Mouse (Mus musculus): ENCODE measurements around the gene Ddx4. TPM values are rescaled to one million over a fixed set of nuclear protein-coding genes. Genes with fewer than 3 reads are reported as not detected.

Gene Ddx4
- total RNA-seq, 1 experiment: 4.8 TPM

GRCm38 (mm10) chr13:112651183-112651582 is 1.1 kb downstream of the Ddx4 start:
- H3K36me3 ChIP-seq (ENCODE audit: control insufficient read depth, insufficient read depth, low read length, poor library complexity, severe bottlenecking): no peaks in the 10 kb centered on the region
- DNase-seq (ENCODE audit: low read depth, low spot score): no peak
- TF ChIP-seq CHD2 (IDR thresholded peaks at IDR 0.05; ENCODE audit: low read depth, low read length) (no peak), ZC3H11A (IDR thresholded peaks at IDR 0.05; ENCODE audit: borderline replicate concordance, low read depth, low read length) (no peak), ZNF384 (IDR thresholded peaks at IDR 0.05; ENCODE audit: low read depth, low read length) (peak; percentile 63; the same call in 1 of the 2 replicates), MAFK (IDR thresholded peaks at IDR 0.05; ENCODE audit: insufficient read depth, low read depth, low read length) (no peak)

GRCm38 (mm10) chr13:112645529-112646186 is 6.6 kb downstream of the Ddx4 start:
- no peak overlapping the region for H3K9ac ChIP-seq (ENCODE audit: insufficient read depth, low read depth, low read length, poor library complexity, severe bottlenecking)
- H3K4me1 ChIP-seq (ENCODE audit: control insufficient read depth in 2 of 2, insufficient read depth in 2 of 2, low read length in 2 of 2, poor library complexity in 1 of 2): no peaks in the 10 kb centered on the region
- in situ Hi-C loops (cut with MboI; ENCODE audit: low sequenced_read_pairs in 2 of 2, unreplicated experiment in 2 of 2): no loop called here

More at GRCm38 (mm10) chr13:112651183-112651582, 1.1 kb downstream of the Ddx4 start:
- Histone ChIP-seq H3K9ac (ENCODE audit: insufficient read depth, low read depth, low read length, poor library complexity, severe bottlenecking) (no peak overlapping the region), H3K9me3 (ENCODE audit: control insufficient read depth, insufficient read depth, low read depth, low read length) (no peaks in the 10 kb centered on the region), H3K4me1 (ENCODE audit: control insufficient read depth in 2 of 2, insufficient read depth in 2 of 2, low read length in 2 of 2, poor library complexity in 1 of 2) (no peaks in the 10 kb centered on the region), H3K27ac (ENCODE audit: insufficient read depth, low read depth, low read length, poor library complexity, severe bottlenecking) (no peak overlapping the region), H3K4me3 (ENCODE audit: insufficient read depth in 1 of 2, low read depth in 1 of 2, low read length in 2 of 2, poor library complexity in 1 of 2, severe bottlenecking in 1 of 2) (no peak overlapping the region)
- in situ Hi-C loops (cut with MboI; ENCODE audit: low sequenced_read_pairs in 2 of 2, unreplicated experiment in 2 of 2): no loop called here

GRCm38 (mm10) chr13:112644996-112645395 is 7.3 kb downstream of the Ddx4 start:
- Histone ChIP-seq H3K4me3 (ENCODE audit: insufficient read depth in 1 of 2, low read depth in 1 of 2, low read length in 2 of 2, poor library complexity in 1 of 2, severe bottlenecking in 1 of 2) (no peak overlapping the region), H3K27ac (ENCODE audit: insufficient read depth, low read depth, low read length, poor library complexity, severe bottlenecking) (no peak overlapping the region), H3K9ac (ENCODE audit: insufficient read depth, low read depth, low read length, poor library complexity, severe bottlenecking) (no peak overlapping the region), H3K36me3 (ENCODE audit: control insufficient read depth, insufficient read depth, low read length, poor library complexity, severe bottlenecking) (no peaks in the 10 kb centered on the region), H3K4me1 (ENCODE audit: control insufficient read depth in 2 of 2, insufficient read depth in 2 of 2, low read length in 2 of 2, poor library complexity in 1 of 2) (no peaks in the 10 kb centered on the region), H3K9me3 (ENCODE audit: control insufficient read depth, insufficient read depth, low read depth, low read length) (no peaks in the 10 kb centered on the region)
- no peak for TF ChIP-seq MAFK (IDR thresholded peaks at IDR 0.05; ENCODE audit: insufficient read depth, low read depth, low read length)
- no peak for TF ChIP-seq HCFC1 (IDR thresholded peaks at IDR 0.05; ENCODE audit: borderline replicate concordance, insufficient read depth, low read length)
- no peak for TF ChIP-seq ZC3H11A (IDR thresholded peaks at IDR 0.05; ENCODE audit: borderline replicate concordance, low read depth, low read length)
- no peak for TF ChIP-seq ZNF384 (IDR thresholded peaks at IDR 0.05; ENCODE audit: low read depth, low read length)
- no peak for TF ChIP-seq CHD2 (IDR thresholded peaks at IDR 0.05; ENCODE audit: low read depth, low read length)
- no peak for DNase-seq (ENCODE audit: low read depth, low spot score)
- in situ Hi-C loops (cut with MboI; ENCODE audit: low sequenced_read_pairs in 2 of 2, unreplicated experiment in 2 of 2): no loop called here

More at GRCm38 (mm10) chr13:112645529-112646186, 6.6 kb downstream of the Ddx4 start:
- no peaks in the 10 kb centered on the region for H3K36me3 ChIP-seq (ENCODE audit: control insufficient read depth, insufficient read depth, low read length, poor library complexity, severe bottlenecking)
- no peak for DNase-seq (ENCODE audit: low read depth, low spot score)
- no peaks in the 10 kb centered on the region for H3K9me3 ChIP-seq (ENCODE audit: control insufficient read depth, insufficient read depth, low read depth, low read length)
- no peak overlapping the region for H3K27ac ChIP-seq (ENCODE audit: insufficient read depth, low read depth, low read length, poor library complexity, severe bottlenecking)
- no peak overlapping the region for H3K4me3 ChIP-seq (ENCODE audit: insufficient read depth in 1 of 2, low read depth in 1 of 2, low read length in 2 of 2, poor library complexity in 1 of 2, severe bottlenecking in 1 of 2)
- TF ChIP-seq CHD2 (IDR thresholded peaks at IDR 0.05; ENCODE audit: low read depth, low read length): no peak
- TF ChIP-seq MAFK (IDR thresholded peaks at IDR 0.05; ENCODE audit: insufficient read depth, low read depth, low read length): no peak
- no peak for TF ChIP-seq ZNF384 (IDR thresholded peaks at IDR 0.05; ENCODE audit: low read depth, low read length)
- TF ChIP-seq ZC3H11A (IDR thresholded peaks at IDR 0.05; ENCODE audit: borderline replicate concordance, low read depth, low read length): no peak
- TF ChIP-seq HCFC1 (IDR thresholded peaks at IDR 0.05; ENCODE audit: borderline replicate concordance, insufficient read depth, low read length): no peak

GRCm38 (mm10) chr13:112642897-112643296 is 9.4 kb downstream of the Ddx4 start:
- no peak overlapping the region for H3K4me3 ChIP-seq (ENCODE audit: insufficient read depth in 1 of 2, low read depth in 1 of 2, low read length in 2 of 2, poor library complexity in 1 of 2, severe bottlenecking in 1 of 2)
- no peaks in the 10 kb centered on the region for H3K4me1 ChIP-seq (ENCODE audit: control insufficient read depth in 2 of 2, insufficient read depth in 2 of 2, low read length in 2 of 2, poor library complexity in 1 of 2)
- H3K27ac ChIP-seq (ENCODE audit: insufficient read depth, low read depth, low read length, poor library complexity, severe bottlenecking): no peak overlapping the region
- no peak overlapping the region for H3K9ac ChIP-seq (ENCODE audit: insufficient read depth, low read depth, low read length, poor library complexity, severe bottlenecking)
- DNase-seq (ENCODE audit: low read depth, low spot score): no peak
- TF ChIP-seq ZC3H11A (IDR thresholded peaks at IDR 0.05; ENCODE audit: borderline replicate concordance, low read depth, low read length) (no peak), CHD2 (IDR thresholded peaks at IDR 0.05; ENCODE audit: low read depth, low read length) (no peak), ZNF384 (IDR thresholded peaks at IDR 0.05; ENCODE audit: low read depth, low read length) (no peak), HCFC1 (IDR thresholded peaks at IDR 0.05; ENCODE audit: borderline replicate concordance, insufficient read depth, low read length) (no peak), MAFK (IDR thresholded peaks at IDR 0.05; ENCODE audit: insufficient read depth, low read depth, low read length) (no peak)
- no peaks in the 10 kb centered on the region for H3K36me3 ChIP-seq (ENCODE audit: control insufficient read depth, insufficient read depth, low read length, poor library complexity, severe bottlenecking)
- H3K9me3 ChIP-seq (ENCODE audit: control insufficient read depth, insufficient read depth, low read depth, low read length): no peaks in the 10 kb centered on the region
- in situ Hi-C loops (cut with MboI; ENCODE audit: low sequenced_read_pairs in 2 of 2, unreplicated experiment in 2 of 2): no loop called here

All from ES-E14 (cell line).